Mouse (Mus musculus) embryonic facial prominence, embryonic 11.5 days (tissue): ENCODE measurements around the gene Dlg3. TPM values are rescaled to one million over a fixed set of nuclear protein-coding genes. Genes with fewer than 3 reads are reported as not detected.

Experiments
- ATAC-seq: fragments of 200-750 bp; cut with Nextera tagmentation; replicated peaks from 2 replicates; pipeline ENCODE4 v1.8.0; 2017; ENCODE audit warnings: low read depth; ENCODE audit not compliant: insufficient number of reproducible peaks, low FRiP score, low TSS enrichment
- DNase-seq: peaks from one replicate; pipeline ENCODE4 v3.0.0-alpha.2; 2015; ENCODE audit warnings: low spot score
- H3K27ac ChIP-seq: fragments of 300-500 bp; sonication (generic); replicated peaks from 2 replicates; pipeline ENCODE4 v1.5.1; 2014; ENCODE audit warnings: mild to moderate bottlenecking, low read depth, low read length, control low read depth
- H3K27me3 ChIP-seq: fragments of 300-500 bp; sonication (generic); 2 replicates; pipeline ENCODE4 v1.6.1; 2014; ENCODE audit warnings: mild to moderate bottlenecking, low read length, moderate library complexity, mixed read lengths; ENCODE audit not compliant: control insufficient read depth, insufficient read depth
- H3K36me3 ChIP-seq: fragments of 300-500 bp; sonication (generic); replicated peaks from 2 replicates; pipeline ENCODE4 v1.6.1; 2014; ENCODE audit warnings: low read depth, mild to moderate bottlenecking, low read length, moderate library complexity, mixed read lengths; ENCODE audit not compliant: control insufficient read depth, insufficient read depth
- H3K4me1 ChIP-seq: fragments of 300-500 bp; sonication (generic); 2 replicates; pipeline ENCODE4 v1.6.1; 2014; ENCODE audit warnings: low read length, mixed read lengths; ENCODE audit not compliant: control insufficient read depth, insufficient read depth
- H3K4me2 ChIP-seq: fragments of 300-500 bp; sonication (generic); 2 replicates; pipeline ENCODE4 v1.6.1; 2014; ENCODE audit warnings: low read depth, mild to moderate bottlenecking, control low read depth, low read length, moderate library complexity
- H3K4me3 ChIP-seq: fragments of 300-500 bp; sonication (generic); 2 replicates; pipeline ENCODE4 v1.5.1; 2014; ENCODE audit warnings: low read depth, low read length, control low read depth
- H3K9ac ChIP-seq: fragments of 300-500 bp; sonication (generic); replicated peaks from 2 replicates; pipeline ENCODE4 v1.6.1; 2014; ENCODE audit warnings: mild to moderate bottlenecking, control low read depth, low read length
- H3K9me3 ChIP-seq: fragments of 300-500 bp; sonication (generic); replicated peaks from 2 replicates; pipeline ENCODE4 v1.6.1; 2016; ENCODE audit warnings: mild to moderate bottlenecking, low read length, inconsistent platforms, mixed read lengths; ENCODE audit not compliant: control insufficient read depth
- WGBS: fragments of 180-500 bp; shearing (Covaris S2); extraction: QIAGEN DNeasy Blood & Tissue Kit; methylation state at CpG from one replicate; pipeline ENCODE4 v1.1.7; 2014; 5-methylcytosine and 5-hydroxymethylcytosine counted together
- polyA plus RNA-seq: library from polyadenylated mRNA; unstranded; fragments of >200 nt; fragmentation: Nextera tagmentation; extraction: Ambion mirVana; gene quantifications from 2 replicates; pipeline ENCODE4 v1.2.1, GENCODE M21; 2014

Gene Dlg3
- polyA plus RNA-seq, 1 experiment from 2014 or later: 4.8 TPM

GRCm38 (mm10) chrX:100802034-100802433 is 34.5 kb downstream of the Dlg3 start:
- no peak overlapping the region for H3K27ac ChIP-seq
- 74% methylated on average over 6 of the region's 6 CpGs for WGBS
- H3K4me3 ChIP-seq: no peak overlapping the region
- no peaks in the 10 kb centered on the region for H3K27me3 ChIP-seq
- DNase-seq (no peak), ATAC-seq (no peak)
- H3K4me1 ChIP-seq: no peaks in the 10 kb centered on the region
- H3K9me3 ChIP-seq: no peaks in the 10 kb centered on the region
- no peaks in the 10 kb centered on the region for H3K36me3 ChIP-seq
- no peak overlapping the region for H3K9ac ChIP-seq
- H3K4me2 ChIP-seq: no peak overlapping the region

GRCm38 (mm10) chrX:100811129-100811528 is 43.6 kb downstream of the Dlg3 start:
- H3K27me3 ChIP-seq: no peaks in the 10 kb centered on the region
- no peak overlapping the region for H3K4me3 ChIP-seq
- H3K4me1 ChIP-seq: no peaks in the 10 kb centered on the region
- ATAC-seq: no peak
- no peak for DNase-seq
- H3K27ac ChIP-seq: no peak overlapping the region
- H3K9me3 ChIP-seq: no peaks in the 10 kb centered on the region
- no peaks in the 10 kb centered on the region; the same call in none of the 2 replicates for H3K36me3 ChIP-seq
- WGBS: 92% methylated on average over 4 of the region's 4 CpGs
- no peak overlapping the region for H3K9ac ChIP-seq
- no peak overlapping the region for H3K4me2 ChIP-seq

GRCm38 (mm10) chrX:100814139-100814538 is 46.6 kb downstream of the Dlg3 start:
- no peak overlapping the region for H3K4me3 ChIP-seq
- no peak for DNase-seq
- no peaks in the 10 kb centered on the region; the same call in none of the 2 replicates for H3K36me3 ChIP-seq
- H3K9me3 ChIP-seq: no peaks in the 10 kb centered on the region
- no peak overlapping the region for H3K4me2 ChIP-seq
- 85% methylated on average over 8 of the region's 8 CpGs for WGBS
- H3K27ac ChIP-seq: no peak overlapping the region
- no peaks in the 10 kb centered on the region for H3K4me1 ChIP-seq
- no peaks in the 10 kb centered on the region for H3K27me3 ChIP-seq
- H3K9ac ChIP-seq: no peak overlapping the region
- no peak for ATAC-seq

- no peaks in the 10 kb centered on the region for H3K27me3 ChIP-seq
- DNase-seq: no peak
- H3K36me3 ChIP-seq: no peaks in the 10 kb centered on the region; the same call in none of the 2 replicates
- no peak overlapping the region for H3K4me2 ChIP-seq
- H3K9ac ChIP-seq: no peak overlapping the region
- H3K9me3 ChIP-seq: no peaks in the 10 kb centered on the region
- no peak for ATAC-seq
- no peak overlapping the region for H3K27ac ChIP-seq
- no peaks in the 10 kb centered on the region for H3K4me1 ChIP-seq
- no peak overlapping the region for H3K4me3 ChIP-seq
- WGBS: 83% methylated on average over 7 of the region's 7 CpGs
Measured at GRCm38 (mm10) chrX:100815766-100816165, 48.2 kb downstream of the Dlg3 start.

GRCm38 (mm10) chrX:100818681-100819080 is 51.2 kb downstream of the Dlg3 start:
- Histone ChIP-seq H3K4me1 (no peaks in the 10 kb centered on the region), H3K27ac (no peak overlapping the region), H3K4me2 (no peak overlapping the region), H3K9ac (no peak overlapping the region), H3K27me3 (no peaks in the 10 kb centered on the region), H3K36me3 (no peaks in the 10 kb centered on the region; the same call in none of the 2 replicates), H3K9me3 (no peaks in the 10 kb centered on the region), H3K4me3 (no peak overlapping the region)
- no peak for ATAC-seq
- WGBS: 91% methylated on average over 9 of the region's 9 CpGs
- no peak for DNase-seq

- ATAC-seq (no peak), DNase-seq (no peak)
- Histone ChIP-seq H3K9ac (no peak overlapping the region), H3K9me3 (no peaks in the 10 kb centered on the region), H3K4me2 (no peak overlapping the region), H3K27ac (no peak overlapping the region), H3K4me3 (no peak overlapping the region), H3K27me3 (no peaks in the 10 kb centered on the region), H3K36me3 (no peaks in the 10 kb centered on the region), H3K4me1 (no peaks in the 10 kb centered on the region)
- WGBS: 75% methylated on average over 1 of the region's 1 CpGs
Measured at GRCm38 (mm10) chrX:100821149-100821548, 53.6 kb downstream of the Dlg3 start.

GRCm38 (mm10) chrX:100825557-100825956 is 58.0 kb downstream of the Dlg3 start:
- H3K4me3 ChIP-seq: no peak overlapping the region
- H3K9ac ChIP-seq: no peak overlapping the region
- H3K4me1 ChIP-seq: no peaks in the 10 kb centered on the region
- no peaks in the 10 kb centered on the region for H3K36me3 ChIP-seq
- no peak for ATAC-seq
- no peak for DNase-seq
- no peaks in the 10 kb centered on the region for H3K27me3 ChIP-seq
- H3K27ac ChIP-seq: no peak overlapping the region
- 84% methylated on average over 1 of the region's 1 CpGs for WGBS
- H3K4me2 ChIP-seq: no peak overlapping the region
- no peaks in the 10 kb centered on the region for H3K9me3 ChIP-seq

- H3K9ac ChIP-seq: no peak overlapping the region
- 79% methylated on average over 2 of the region's 2 CpGs for WGBS
- H3K9me3 ChIP-seq: no peaks in the 10 kb centered on the region
- H3K4me3 ChIP-seq: no peak overlapping the region
- H3K4me2 ChIP-seq: no peak overlapping the region
- ATAC-seq (no peak), DNase-seq (no peak)
- no peaks in the 10 kb centered on the region for H3K36me3 ChIP-seq
- H3K27me3 ChIP-seq: no peaks in the 10 kb centered on the region
- no peak overlapping the region for H3K27ac ChIP-seq
- H3K4me1 ChIP-seq: no peaks in the 10 kb centered on the region
Measured at GRCm38 (mm10) chrX:100832806-100833205, 65.3 kb downstream of the Dlg3 start.
